Mouse (Mus musculus): ENCODE data around the gene Plcd4.
A peak's percentile ranks its signal among the peaks of the same experiment; 100 is the strongest.

GRCm38 (mm10) chr1:74587773-74588445, 45.2 kb downstream of the Plcd4 start, which contains the start of the genes Zfp142 and Bcs1l:
- no peak for TF ChIP-seq CTCF (IDR thresholded peaks at IDR 0.05 in 2 of 3, conservative IDR thresholded peaks at IDR 0.05 in 1 of 3; ENCODE audit: control insufficient read depth in 1 of 3, insufficient read depth in 1 of 3, low read depth in 2 of 3, low read length in 3 of 3, poor library complexity in 1 of 3, severe bottlenecking in 1 of 3)
- no peak for TF ChIP-seq GATA1 (IDR thresholded peaks at IDR 0.05; ENCODE audit: low read depth, low read length)
- peak; percentile 44 to 76; a peak in 3 of 4 replicates for TF ChIP-seq POLR2A (IDR thresholded peaks at IDR 0.05; ENCODE audit: control insufficient read depth in 1 of 2, insufficient read depth in 1 of 2, low read depth in 1 of 2, low read length in 2 of 2, poor library complexity in 1 of 2)
- no peak for TF ChIP-seq BHLHE40 (IDR thresholded peaks at IDR 0.05; ENCODE audit: borderline replicate concordance, low read depth, low read length)
- peak; percentile 97 for TF ChIP-seq HCFC1 (IDR thresholded peaks at IDR 0.05; ENCODE audit: low read depth, low read length)
- TF ChIP-seq MAX (IDR thresholded peaks at IDR 0.05; ENCODE audit: low read length): peak; percentile 65
